Mouse (Mus musculus) intestine, postnatal 0 days (tissue): Measurements from ENCODE around the gene Myo16. TPM values are rescaled to one million over a fixed set of nuclear protein-coding genes. Genes with fewer than 3 reads are reported as not detected.

ENCODE experiments used
- ATAC-seq: fragments of 200-750 bp; cut with Nextera tagmentation; 2 replicates; pipeline ENCODE4 v1.8.0; 2017; ENCODE audit warnings: mild to moderate bottlenecking, moderate TSS enrichment, moderate library complexity
- H3K27ac ChIP-seq: fragments of 300-500 bp; sonication (generic); 2 replicates; pipeline ENCODE4 v1.5.1; 2014; ENCODE audit warnings: mild to moderate bottlenecking, low read depth, low read length, moderate library complexity
- H3K27me3 ChIP-seq: fragments of 300-500 bp; sonication (generic); replicated peaks from 2 replicates; pipeline ENCODE4 v1.6.1; 2014; ENCODE audit warnings: low read length, mixed read lengths; ENCODE audit not compliant: control insufficient read depth, insufficient read depth
- H3K36me3 ChIP-seq: fragments of 300-500 bp; sonication (generic); 2 replicates; pipeline ENCODE4 v1.6.1; 2014; ENCODE audit warnings: mild to moderate bottlenecking, moderate library complexity; ENCODE audit not compliant: control insufficient read depth, insufficient read depth
- H3K4me1 ChIP-seq: fragments of 300-500 bp; sonication (generic); replicated peaks from 2 replicates; pipeline ENCODE4 v1.6.1; 2014; ENCODE audit warnings: antibody characterized with exemption, low read length, mixed read lengths; ENCODE audit not compliant: control insufficient read depth, insufficient read depth
- H3K4me2 ChIP-seq: fragments of 300-500 bp; sonication (generic); replicated peaks from 2 replicates; pipeline ENCODE4 v1.6.1; 2014; ENCODE audit warnings: low read depth, mild to moderate bottlenecking, moderate library complexity
- H3K4me3 ChIP-seq: fragments of 300-500 bp; sonication (generic); 2 replicates; pipeline ENCODE4 v1.5.1; 2014; ENCODE audit warnings: low read depth, low read length
- H3K9ac ChIP-seq: fragments of 300-500 bp; sonication (generic); 2 replicates; pipeline ENCODE4 v1.6.1; 2014; ENCODE audit warnings: mild to moderate bottlenecking, low read depth, low read length
- H3K9me3 ChIP-seq: fragments of 300-500 bp; sonication (generic); 2 replicates; pipeline ENCODE4 v1.6.1; 2016; ENCODE audit warnings: mixed run types; ENCODE audit not compliant: control insufficient read depth
- CTCF ChIP-seq: sonication (generic); IDR thresholded peaks from 2 replicates; pipeline ENCODE4 v1.5.1; 2016; ENCODE audit warnings: low read depth, mild to moderate bottlenecking, control low read depth, antibody characterized with exemption, moderate library complexity
- WGBS: fragments of 180-500 bp; shearing (Covaris S2); extraction: QIAGEN DNeasy Blood & Tissue Kit; methylation state at CpG from one replicate; pipeline ENCODE4 v1.1.7; 2014; 5-methylcytosine and 5-hydroxymethylcytosine counted together
- polyA plus RNA-seq: library from polyadenylated mRNA; unstranded; fragments of >200 nt; fragmentation: Nextera tagmentation; extraction: Ambion mirVana; gene quantifications from 2 replicates; pipeline ENCODE4 v1.2.1, GENCODE M21; 2015

The Myo16 gene
- polyA plus RNA-seq, 1 experiment from 2014 or later: not detected

- no peaks in the 10 kb centered on the region for H3K9me3 ChIP-seq
- no peaks in the 10 kb centered on the region for H3K36me3 ChIP-seq
- H3K9ac ChIP-seq: no peak overlapping the region
- H3K27ac ChIP-seq: no peak overlapping the region
- no peaks in the 10 kb centered on the region for H3K4me1 ChIP-seq
- no peak for TF ChIP-seq CTCF
- no peak overlapping the region for H3K4me2 ChIP-seq
- no peak for ATAC-seq
- WGBS: 90% methylated on average over 6 of the region's 6 CpGs
- no peak overlapping the region for H3K4me3 ChIP-seq
- no peaks in the 10 kb centered on the region for H3K27me3 ChIP-seq
These were observed 36.9 kb downstream of the Myo16 start for GRCm38 (mm10) chr8:10190607-10191006.

- no peaks in the 10 kb centered on the region for H3K9me3 ChIP-seq
- H3K4me3 ChIP-seq: no peak overlapping the region
- no peak overlapping the region for H3K4me2 ChIP-seq
- no peaks in the 10 kb centered on the region for H3K36me3 ChIP-seq
- TF ChIP-seq CTCF: no peak
- H3K9ac ChIP-seq: no peak overlapping the region
- ATAC-seq: no peak
- H3K27ac ChIP-seq: no peak overlapping the region
- no peaks in the 10 kb centered on the region for H3K4me1 ChIP-seq
- no peaks in the 10 kb centered on the region for H3K27me3 ChIP-seq
- WGBS: 68% methylated on average over 7 of the region's 7 CpGs
These were observed 44.5 kb downstream of the Myo16 start for GRCm38 (mm10) chr8:10198164-10198563.

- Histone ChIP-seq H3K9ac (no peak overlapping the region), H3K36me3 (no peaks in the 10 kb centered on the region), H3K9me3 (no peaks in the 10 kb centered on the region), H3K4me2 (no peak overlapping the region), H3K27ac (no peak overlapping the region), H3K4me1 (no peaks in the 10 kb centered on the region), H3K27me3 (no peaks in the 10 kb centered on the region), H3K4me3 (no peak overlapping the region)
- WGBS: 79% methylated on average over 5 of the region's 5 CpGs
- no peak for ATAC-seq
- no peak for TF ChIP-seq CTCF
These were observed 45.6 kb downstream of the Myo16 start for GRCm38 (mm10) chr8:10199301-10199700.

GRCm38 (mm10) chr8:10200042-10200441 lies 46.3 kb downstream of the Myo16 start:
- H3K4me2 ChIP-seq: no peak overlapping the region
- no peak overlapping the region for H3K9ac ChIP-seq
- no peaks in the 10 kb centered on the region for H3K36me3 ChIP-seq
- ATAC-seq: no peak
- no peak for TF ChIP-seq CTCF
- WGBS: 59% methylated on average over 8 of the region's 8 CpGs
- H3K9me3 ChIP-seq: no peaks in the 10 kb centered on the region
- H3K27ac ChIP-seq: no peak overlapping the region
- no peak overlapping the region for H3K4me3 ChIP-seq
- H3K4me1 ChIP-seq: no peaks in the 10 kb centered on the region
- no peaks in the 10 kb centered on the region for H3K27me3 ChIP-seq

- H3K9me3 ChIP-seq: no peaks in the 10 kb centered on the region
- WGBS: 85% methylated on average over 3 of the region's 3 CpGs
These were observed 61.3 kb downstream of the Myo16 start for GRCm38 (mm10) chr8:10215023-10215422.

GRCm38 (mm10) chr8:10219761-10220276 lies 66.1 kb downstream of the Myo16 start:
- Histone ChIP-seq H3K9me3 (no peaks in the 10 kb centered on the region), H3K4me2 (no peak overlapping the region), H3K4me1 (no peaks in the 10 kb centered on the region), H3K27ac (no peak overlapping the region), H3K36me3 (no peaks in the 10 kb centered on the region), H3K9ac (no peak overlapping the region), H3K27me3 (no peaks in the 10 kb centered on the region), H3K4me3 (no peak overlapping the region)
- TF ChIP-seq CTCF: no peak
- 80% methylated on average over 5 of the region's 5 CpGs for WGBS
- ATAC-seq: no peak

More at GRCm38 (mm10) chr8:10215023-10215422, 61.3 kb downstream of the Myo16 start:
- Histone ChIP-seq H3K4me2 (no peak overlapping the region), H3K27me3 (no peaks in the 10 kb centered on the region), H3K4me3 (no peak overlapping the region), H3K36me3 (no peaks in the 10 kb centered on the region), H3K9ac (no peak overlapping the region), H3K27ac (no peak overlapping the region), H3K4me1 (no peaks in the 10 kb centered on the region)
- ATAC-seq: no peak
- TF ChIP-seq CTCF: no peak

GRCm38 (mm10) chr8:10222770-10223169 lies 69.1 kb downstream of the Myo16 start:
- Histone ChIP-seq H3K36me3 (no peaks in the 10 kb centered on the region), H3K27me3 (no peaks in the 10 kb centered on the region), H3K4me1 (no peaks in the 10 kb centered on the region), H3K9me3 (no peaks in the 10 kb centered on the region), H3K4me2 (no peak overlapping the region), H3K27ac (no peak overlapping the region), H3K9ac (no peak overlapping the region), H3K4me3 (no peak overlapping the region)
- TF ChIP-seq CTCF: no peak
- WGBS: 24% methylated on average over 2 of the region's 2 CpGs
- ATAC-seq: no peak
